Mouse (Mus musculus) forebrain, embryonic 15.5 days (tissue): ENCODE data around the gene Reep3. TPM values are rescaled to one million over a fixed set of nuclear protein-coding genes. Genes with fewer than 3 reads are reported as not detected.
A peak's percentile ranks its signal among the peaks of the same experiment; 100 is the strongest.

ENCODE experiments used
- ATAC-seq: fragments of 200-750 bp; cut with Nextera tagmentation; replicated peaks from 2 replicates; pipeline ENCODE4 v1.8.0; 2017; ENCODE audit warnings: mild to moderate bottlenecking, moderate TSS enrichment, moderate library complexity
- H3K27ac ChIP-seq: fragments of 300-500 bp; sonication (generic); replicated peaks from 2 replicates; pipeline ENCODE4 v1.5.1; 2015; ENCODE audit warnings: mild to moderate bottlenecking, inconsistent platforms
- H3K27me3 ChIP-seq: fragments of 300-500 bp; sonication (generic); 2 replicates; pipeline ENCODE4 v1.6.1; 2015; ENCODE audit warnings: inconsistent platforms
- H3K36me3 ChIP-seq: fragments of 300-500 bp; sonication (generic); 2 replicates; pipeline ENCODE4 v1.6.1; 2015; ENCODE audit warnings: mild to moderate bottlenecking, inconsistent platforms
- H3K4me1 ChIP-seq: fragments of 300-500 bp; sonication (generic); 2 replicates; pipeline ENCODE4 v1.6.1; 2015; ENCODE audit warnings: inconsistent platforms
- H3K4me2 ChIP-seq: fragments of 300-500 bp; sonication (generic); replicated peaks from 2 replicates; pipeline ENCODE4 v1.6.1; 2015; ENCODE audit warnings: mild to moderate bottlenecking, inconsistent platforms
- H3K4me3 ChIP-seq: fragments of 300-500 bp; sonication (generic); 2 replicates; pipeline ENCODE4 v1.5.1; 2015; ENCODE audit warnings: mild to moderate bottlenecking, inconsistent platforms
- H3K9ac ChIP-seq: fragments of 300-500 bp; sonication (generic); replicated peaks from 2 replicates; pipeline ENCODE4 v1.6.1; 2015; ENCODE audit warnings: mild to moderate bottlenecking, inconsistent platforms
- H3K9me3 ChIP-seq: fragments of 300-500 bp; sonication (generic); 2 replicates; pipeline ENCODE4 v1.6.1; 2016; ENCODE audit warnings: inconsistent platforms
- WGBS: fragments of 180-500 bp; shearing (Covaris S2); methylation state at CpG from one replicate; pipeline ENCODE4 v1.1.7; 2015; ENCODE audit warnings: mixed read lengths; 5-methylcytosine and 5-hydroxymethylcytosine counted together
- polyA plus RNA-seq: library from polyadenylated mRNA; unstranded; fragments of >200 nt; fragmentation: Nextera tagmentation; extraction: Ambion mirVana; gene quantifications from 2 replicates; pipeline ENCODE4 v1.2.1, GENCODE M21; 2015

Gene Reep3
- polyA plus RNA-seq, 1 experiment from 2014 or later, result 37.0 TPM

DNA sequence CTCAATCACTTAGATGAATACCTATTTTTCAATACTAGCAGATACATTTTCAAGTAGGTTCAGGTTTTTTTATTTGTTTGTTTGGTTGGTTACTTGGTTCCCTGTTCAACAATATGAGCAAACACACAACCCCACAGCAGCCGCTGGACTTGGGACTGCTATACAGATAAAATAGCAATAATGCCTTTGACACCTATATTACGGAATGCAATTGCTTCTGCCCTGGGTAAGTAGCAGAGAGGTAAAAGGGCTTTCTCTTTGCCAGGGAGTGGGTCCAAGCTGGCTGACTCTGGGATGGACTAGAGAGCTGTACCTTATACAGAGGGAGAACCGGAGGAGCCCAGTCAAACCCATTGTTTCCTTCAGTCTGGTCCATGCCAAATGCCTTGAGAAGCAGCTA lies 56.3 kb downstream of the Reep3 start:
- Histone ChIP-seq H3K4me2 (no peak overlapping the region), H3K9me3 (no peaks in the 10 kb centered on the region), H3K4me3 (no peak overlapping the region), H3K36me3 (no peaks in the 10 kb centered on the region), H3K27ac (no peak overlapping the region), H3K27me3 (no peaks in the 10 kb centered on the region), H3K4me1 (peaks cover 4% of the 10 kb centered on the region), H3K9ac (no peak overlapping the region)
- WGBS, result 91% methylated on average over 3 of the region's 3 CpGs
- ATAC-seq, result no peak

DNA sequence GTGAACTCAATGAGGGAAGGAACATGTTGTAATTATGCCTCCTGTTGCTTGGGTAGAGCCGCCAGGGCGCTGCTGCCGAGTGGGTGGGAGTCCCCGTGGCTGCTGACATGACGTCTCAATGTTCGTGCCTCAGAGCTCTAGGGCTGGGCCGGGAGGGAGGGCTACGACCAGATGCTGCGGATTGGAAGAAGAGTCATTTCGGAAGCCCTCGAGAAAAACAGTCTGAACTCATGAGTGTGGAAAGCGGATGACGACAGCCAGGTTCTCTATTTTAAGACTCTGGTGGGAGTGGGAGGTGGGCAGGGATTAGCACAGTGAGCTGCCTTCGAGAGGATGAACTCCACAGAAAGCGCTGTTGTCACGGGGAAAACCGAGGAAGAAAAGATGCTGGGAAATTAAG lies 57.7 kb downstream of the Reep3 start:
- Histone ChIP-seq H3K27ac (no peak overlapping the region), H3K4me3 (no peak overlapping the region), H3K4me2 (no peak overlapping the region), H3K4me1 (no peaks in the 10 kb centered on the region), H3K27me3 (no peaks in the 10 kb centered on the region), H3K9me3 (no peaks in the 10 kb centered on the region), H3K9ac (no peak overlapping the region), H3K36me3 (no peaks in the 10 kb centered on the region)
- 71% methylated on average over 17 of the region's 17 CpGs for WGBS
- no peak for ATAC-seq

DNA sequence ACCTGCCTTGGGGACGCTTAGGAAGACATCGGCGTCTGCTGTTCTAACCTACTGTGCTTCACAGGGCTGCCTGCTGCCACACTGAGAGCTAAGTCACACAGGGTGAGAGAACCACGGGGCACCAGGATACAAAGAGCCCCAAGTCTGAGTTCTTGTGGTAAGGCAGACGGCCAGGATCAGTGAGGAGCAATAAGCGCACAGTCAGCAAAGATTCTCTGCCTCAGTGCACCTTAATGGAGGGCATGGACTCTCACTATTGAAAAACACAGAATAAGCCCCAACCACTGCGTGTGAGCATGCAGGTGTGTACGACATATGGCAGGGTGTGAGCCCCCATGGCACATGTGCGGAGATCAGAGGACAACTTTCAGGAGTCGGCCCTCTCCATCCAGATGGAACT lies 60.2 kb downstream of the Reep3 start:
- Histone ChIP-seq H3K27me3 (no peaks in the 10 kb centered on the region), H3K9ac (no peak overlapping the region), H3K36me3 (no peaks in the 10 kb centered on the region), H3K4me3 (no peak overlapping the region), H3K4me1 (no peaks in the 10 kb centered on the region), H3K27ac (no peak overlapping the region), H3K4me2 (no peak overlapping the region), H3K9me3 (no peaks in the 10 kb centered on the region)
- no peak for ATAC-seq
- WGBS, result 74% methylated on average over 10 of the region's 10 CpGs

DNA sequence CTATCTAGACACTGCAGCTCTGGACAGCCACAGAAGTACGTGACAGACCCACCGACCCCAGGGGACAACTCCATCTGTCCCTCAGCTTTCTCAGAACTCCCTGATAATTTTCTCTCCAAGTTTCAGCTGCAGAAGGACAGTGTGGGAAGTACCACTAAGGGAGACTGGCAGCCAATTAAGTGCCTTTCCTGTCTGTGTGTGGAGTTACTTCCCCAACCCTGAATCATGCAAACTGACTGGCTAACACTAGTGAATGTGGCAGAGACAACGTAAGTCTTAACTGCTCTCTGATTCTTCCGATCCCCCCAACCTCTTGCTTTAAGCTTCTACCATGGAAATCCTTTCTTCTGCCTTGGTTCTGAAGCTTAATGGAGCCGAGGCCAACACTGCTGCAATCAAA lies 60.6 kb downstream of the Reep3 start:
- no peak overlapping the region for H3K4me2 ChIP-seq
- no peak overlapping the region for H3K9ac ChIP-seq
- 83% methylated on average over 5 of the region's 5 CpGs for WGBS
- H3K27ac ChIP-seq, result no peak overlapping the region
- no peak overlapping the region for H3K4me3 ChIP-seq
- no peaks in the 10 kb centered on the region for H3K9me3 ChIP-seq
- H3K36me3 ChIP-seq, result no peaks in the 10 kb centered on the region
- no peaks in the 10 kb centered on the region for H3K4me1 ChIP-seq
- H3K27me3 ChIP-seq, result no peaks in the 10 kb centered on the region
- no peak for ATAC-seq

DNA sequence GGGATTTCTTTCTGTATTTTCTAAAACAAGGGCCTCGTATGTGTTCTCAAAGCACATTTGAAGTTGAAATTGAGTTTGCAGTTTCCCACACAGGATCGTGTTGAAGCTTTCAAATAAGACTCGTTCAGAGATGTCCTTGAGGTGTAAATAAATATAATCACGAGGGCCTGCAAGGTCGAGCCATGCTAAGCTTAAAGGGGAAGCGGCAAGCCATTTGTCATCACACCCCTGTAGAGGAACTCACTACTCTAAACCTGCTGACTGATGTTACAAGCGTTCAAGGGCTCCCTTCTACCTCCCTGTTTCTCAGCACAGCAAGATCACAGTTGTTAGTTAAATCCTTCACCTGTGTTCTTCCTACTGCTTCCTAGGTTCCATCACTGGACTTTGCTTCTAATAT lies 65.6 kb downstream of the Reep3 start:
- no peak overlapping the region for H3K4me2 ChIP-seq
- H3K9me3 ChIP-seq, result no peaks in the 10 kb centered on the region
- H3K9ac ChIP-seq, result no peak overlapping the region
- H3K27me3 ChIP-seq, result no peaks in the 10 kb centered on the region
- H3K36me3 ChIP-seq, result no peaks in the 10 kb centered on the region; the same call in 1 of the 2 replicates
- no peak for ATAC-seq
- no peak overlapping the region for H3K4me3 ChIP-seq
- peaks cover 7% of the 10 kb centered on the region for H3K4me1 ChIP-seq
- WGBS, result 85% methylated on average over 7 of the region's 7 CpGs
- H3K27ac ChIP-seq, result no peak overlapping the region

DNA sequence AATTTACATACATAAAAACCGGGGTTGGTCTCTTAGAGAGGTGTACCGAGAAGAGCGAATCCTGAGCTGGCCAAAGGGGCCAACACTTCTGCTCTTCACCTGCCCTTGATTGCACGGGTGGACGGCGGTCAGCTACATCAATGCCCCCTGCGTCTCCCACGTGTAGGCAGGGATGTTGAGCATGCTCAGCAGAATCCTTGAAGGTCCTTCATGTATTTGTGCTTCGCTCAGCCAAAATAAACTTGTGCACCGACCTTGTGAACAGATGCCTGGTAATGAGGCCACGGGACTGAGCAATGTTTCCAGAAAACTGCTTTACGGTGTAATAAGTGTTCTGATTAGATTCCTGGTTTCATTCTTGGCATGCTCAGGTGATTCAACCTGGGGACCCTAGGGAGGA lies 67.4 kb downstream of the Reep3 start:
- 75% methylated on average over 12 of the region's 12 CpGs for WGBS
- Histone ChIP-seq H3K4me3 (no peak overlapping the region), H3K4me1 (peaks cover 14% of the 10 kb centered on the region), H3K27me3 (no peaks in the 10 kb centered on the region), H3K9me3 (no peaks in the 10 kb centered on the region), H3K4me2 (no peak overlapping the region), H3K27ac (no peak overlapping the region), H3K9ac (no peak overlapping the region), H3K36me3 (no peaks in the 10 kb centered on the region; the same call in 1 of the 2 replicates)
- ATAC-seq, result no peak

DNA sequence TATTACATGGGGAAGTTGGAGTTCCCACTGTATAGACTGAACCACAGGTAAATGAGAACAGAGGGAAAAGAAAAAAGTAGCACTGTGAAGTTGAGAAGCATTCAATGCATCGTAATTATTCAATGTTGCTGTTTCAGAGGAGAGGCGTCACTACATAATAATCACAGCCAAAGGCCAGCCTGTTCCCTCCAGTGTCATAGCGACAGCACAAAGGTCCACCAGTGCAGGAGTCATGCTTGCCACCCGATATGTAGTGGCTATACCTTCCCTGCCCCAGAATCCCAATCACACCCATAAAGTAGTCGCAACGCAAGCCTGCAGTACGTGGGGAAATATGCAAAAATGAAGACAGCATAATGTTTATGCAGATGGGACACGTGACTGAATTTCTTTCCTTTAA lies 70.4 kb downstream of the Reep3 start:
- H3K4me2 ChIP-seq, result no peak overlapping the region
- 48% methylated on average over 8 of the region's 8 CpGs for WGBS
- H3K27me3 ChIP-seq, result no peaks in the 10 kb centered on the region
- H3K4me1 ChIP-seq, result peaks cover 14% of the 10 kb centered on the region
- H3K4me3 ChIP-seq, result no peak overlapping the region
- no peaks in the 10 kb centered on the region for H3K9me3 ChIP-seq
- H3K36me3 ChIP-seq, result no peaks in the 10 kb centered on the region; the same call in 1 of the 2 replicates
- peak; percentile 18; the same call in 1 of the 2 replicates for ATAC-seq
- H3K9ac ChIP-seq, result no peak overlapping the region
- peak overlapping the region; percentile 51 for H3K27ac ChIP-seq

DNA sequence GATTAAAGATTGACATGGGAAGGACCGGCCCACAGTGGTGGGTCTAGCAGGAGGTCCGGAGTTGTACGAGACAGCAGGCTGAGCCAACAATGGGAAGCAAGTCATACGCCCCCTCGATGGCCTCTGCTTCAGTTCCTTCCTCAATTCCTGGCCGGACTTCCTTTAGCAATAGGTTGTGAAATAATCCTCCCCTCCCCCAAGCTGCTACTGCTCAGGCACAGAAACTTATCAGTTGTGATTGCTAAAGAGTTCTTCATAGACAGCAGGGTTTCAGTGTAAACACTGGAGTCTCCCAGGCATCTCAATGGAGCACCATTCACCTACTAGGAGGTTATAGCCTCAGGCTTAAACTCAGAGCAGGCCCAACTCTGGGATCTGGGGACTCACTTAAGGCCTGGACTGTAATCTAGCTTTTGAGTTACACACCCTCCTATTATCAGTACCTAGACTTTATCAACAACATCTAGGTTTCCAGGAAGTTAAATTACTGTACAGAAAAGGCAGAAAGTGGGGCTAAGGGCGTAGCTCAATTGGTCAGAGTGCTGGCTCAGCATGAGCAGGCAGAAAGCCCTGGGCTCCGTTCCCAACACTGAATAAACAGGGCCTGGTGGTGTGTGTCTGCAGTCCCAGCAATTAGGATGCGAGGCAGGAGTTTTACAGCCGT lies 71.0 kb downstream of the Reep3 start:
- H3K27me3 ChIP-seq, result no peaks in the 10 kb centered on the region
- peak; percentile 83 for ATAC-seq
- peaks cover 2% of the 10 kb centered on the region; the same call in 1 of the 2 replicates for H3K36me3 ChIP-seq
- H3K4me3 ChIP-seq, result no peak overlapping the region
- no peak overlapping the region for H3K9ac ChIP-seq
- H3K4me2 ChIP-seq, result no peak overlapping the region
- H3K27ac ChIP-seq, result peak overlapping the region; percentile 51
- H3K9me3 ChIP-seq, result no peaks in the 10 kb centered on the region
- WGBS, result 41% methylated on average over 10 of the region's 10 CpGs
- H3K4me1 ChIP-seq, result peaks cover 14% of the 10 kb centered on the region

DNA sequence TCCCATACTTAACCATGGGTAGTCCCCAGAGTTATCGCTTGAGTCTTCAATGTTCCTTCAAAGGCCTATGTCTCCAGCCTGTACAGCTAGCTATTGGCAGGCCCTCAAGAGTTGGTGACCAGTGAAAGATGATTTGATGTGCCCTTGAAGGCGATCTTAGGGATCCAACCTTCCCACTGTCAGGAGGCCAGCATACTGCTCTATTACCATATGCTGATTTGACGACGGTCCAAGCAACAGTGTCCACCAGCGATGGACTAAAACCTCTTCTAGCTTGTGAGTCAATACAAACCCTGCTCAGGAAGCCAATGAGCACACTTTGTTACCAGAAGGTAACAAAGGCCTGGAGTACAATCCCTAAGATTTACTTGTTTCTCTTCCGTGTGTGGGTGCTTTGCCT lies 72.4 kb downstream of the Reep3 start:
- H3K27ac ChIP-seq, result no peak overlapping the region
- no peak overlapping the region for H3K4me3 ChIP-seq
- 98% methylated on average over 6 of the region's 6 CpGs for WGBS
- H3K9me3 ChIP-seq, result no peaks in the 10 kb centered on the region
- ATAC-seq, result no peak
- H3K4me1 ChIP-seq, result peaks cover 14% of the 10 kb centered on the region
- H3K27me3 ChIP-seq, result no peaks in the 10 kb centered on the region
- 0 out of 2 replicates have a peak, but pooled peaks cover 4% of the 10 kb centered on the region for H3K36me3 ChIP-seq
- H3K9ac ChIP-seq, result no peak overlapping the region
- no peak overlapping the region for H3K4me2 ChIP-seq

DNA sequence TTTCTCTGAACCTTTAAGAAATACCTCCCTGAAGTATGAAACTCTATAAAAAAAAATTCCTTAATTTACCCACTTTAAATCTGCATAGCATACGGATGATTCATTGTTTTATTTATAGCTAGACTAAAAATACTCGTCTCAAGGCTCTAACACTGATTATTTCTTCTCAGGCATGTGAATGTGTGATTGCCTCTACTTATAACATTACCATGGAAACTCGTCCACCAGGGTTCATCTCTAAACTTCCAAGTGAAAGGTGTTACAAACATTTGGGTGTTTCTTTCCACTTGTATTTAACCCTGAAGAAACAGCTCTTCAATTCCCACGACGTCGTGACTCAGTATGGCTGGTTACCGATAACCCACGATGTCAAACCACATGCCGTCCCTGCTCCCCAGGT lies 73.7 kb downstream of the Reep3 start:
- no peak for ATAC-seq

DNA sequence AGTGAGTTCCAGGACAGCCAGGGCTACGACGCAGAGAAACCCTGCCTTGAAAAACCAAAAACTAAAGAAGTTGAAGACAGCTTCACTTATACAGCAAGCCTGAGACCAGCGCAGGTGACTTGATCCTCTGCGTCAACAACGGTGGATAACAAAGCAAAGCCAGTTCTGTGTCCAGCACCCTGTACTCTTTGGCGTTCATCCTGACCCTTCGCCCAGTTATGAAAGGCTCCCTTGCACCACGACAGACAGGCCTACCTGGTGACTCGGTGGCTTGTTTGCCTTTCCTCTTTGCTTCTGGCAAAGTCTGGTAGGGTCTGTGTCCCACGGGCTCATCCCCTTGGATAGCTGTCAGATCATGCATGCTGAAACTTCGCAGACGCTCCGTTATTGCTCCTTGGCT lies 75.3 kb downstream of the Reep3 start:
- Histone ChIP-seq H3K27me3 (no peaks in the 10 kb centered on the region), H3K4me1 (peaks cover 15% of the 10 kb centered on the region), H3K9me3 (no peaks in the 10 kb centered on the region), H3K9ac (no peak overlapping the region), H3K4me3 (no peak overlapping the region), H3K4me2 (no peak overlapping the region), H3K36me3 (0 out of 2 replicates have a peak, but pooled peaks cover 4% of the 10 kb centered on the region), H3K27ac (no peak overlapping the region)
- WGBS, result 95% methylated on average over 13 of the region's 13 CpGs
- no peak for ATAC-seq

More for the DNA sequence above, 73.7 kb downstream of the Reep3 start:
- H3K36me3 ChIP-seq, result 0 out of 2 replicates have a peak, but pooled peaks cover 4% of the 10 kb centered on the region
- H3K9me3 ChIP-seq, result no peaks in the 10 kb centered on the region
- no peak overlapping the region for H3K9ac ChIP-seq
- no peak overlapping the region for H3K27ac ChIP-seq
- 84% methylated on average over 9 of the region's 9 CpGs for WGBS
- peaks cover 18% of the 10 kb centered on the region for H3K4me1 ChIP-seq
- H3K4me3 ChIP-seq, result no peak overlapping the region
- no peaks in the 10 kb centered on the region for H3K27me3 ChIP-seq
- H3K4me2 ChIP-seq, result no peak overlapping the region

DNA sequence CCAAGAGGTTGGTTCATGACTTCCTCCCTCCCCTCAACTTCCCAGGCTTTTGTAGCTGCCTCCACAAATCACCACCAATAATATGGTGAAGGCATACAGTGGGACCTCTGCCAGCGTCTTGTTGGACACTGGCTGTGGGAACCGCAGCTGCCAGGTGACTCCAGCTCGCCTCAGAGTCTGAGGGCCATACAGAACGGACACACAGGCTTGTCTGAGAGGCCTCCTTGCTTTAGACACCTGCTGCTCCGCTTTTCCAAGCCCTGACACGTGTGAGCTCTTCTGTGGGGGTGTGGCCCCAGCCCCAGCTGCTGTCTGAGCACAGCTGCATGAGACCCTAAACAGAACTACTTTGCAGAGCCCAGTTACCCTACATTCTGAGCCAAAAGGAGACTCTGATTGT lies 77.9 kb downstream of the Reep3 start:
- Histone ChIP-seq H3K9me3 (no peaks in the 10 kb centered on the region), H3K27ac (0 out of 2 replicates have a peak overlapping the region, but pooled peaks have one; percentile 4), H3K36me3 (0 out of 2 replicates have a peak, but pooled peaks cover 7% of the 10 kb centered on the region), H3K27me3 (no peaks in the 10 kb centered on the region), H3K9ac (no peak overlapping the region), H3K4me3 (no peak overlapping the region), H3K4me1 (peaks cover 5% of the 10 kb centered on the region; the same call in 1 of the 2 replicates), H3K4me2 (no peak overlapping the region)
- 26% methylated on average over 6 of the region's 6 CpGs for WGBS
- peak; percentile 57; the same call in 1 of the 2 replicates for ATAC-seq

DNA sequence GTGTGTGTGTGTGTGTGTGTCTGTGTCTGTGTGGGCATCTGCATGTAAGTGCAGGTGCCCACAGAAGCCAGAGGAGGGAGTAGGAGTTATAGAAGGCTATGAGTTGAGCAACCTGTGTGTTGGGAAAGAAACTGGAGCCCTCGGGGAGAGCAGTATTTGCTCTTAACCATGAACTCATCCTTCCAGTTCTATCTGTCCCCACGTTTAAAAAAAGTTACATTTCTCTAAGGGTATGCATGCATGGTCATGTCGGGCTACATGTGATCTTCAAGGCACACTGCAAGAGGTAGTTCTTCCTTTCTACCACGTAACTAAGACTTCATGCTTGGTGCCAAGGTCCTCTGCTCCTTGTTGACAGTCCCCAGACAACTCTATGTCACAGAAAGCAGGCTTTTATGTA lies 78.9 kb downstream of the Reep3 start:
- Histone ChIP-seq H3K9me3 (no peaks in the 10 kb centered on the region), H3K9ac (no peak overlapping the region), H3K27me3 (no peaks in the 10 kb centered on the region), H3K27ac (0 out of 2 replicates have a peak overlapping the region, but pooled peaks have one; percentile 9), H3K4me3 (no peak overlapping the region), H3K4me2 (no peak overlapping the region), H3K36me3 (0 out of 2 replicates have a peak, but pooled peaks cover 7% of the 10 kb centered on the region), H3K4me1 (peaks cover 5% of the 10 kb centered on the region; the same call in 1 of the 2 replicates)
- WGBS, result 89% methylated on average over 4 of the region's 4 CpGs
- ATAC-seq, result no peak
